Mouse (Mus musculus) limb, embryonic 11.5 days (tissue): Measurements from ENCODE around the gene Tm4sf5. TPM values are rescaled to one million over a fixed set of nuclear protein-coding genes. Genes with fewer than 3 reads are reported as not detected.

ENCODE experiments used
- ATAC-seq: fragments of 200-750 bp; cut with Nextera tagmentation; 2 replicates; pipeline ENCODE4 v1.8.0; 2017; ENCODE audit warnings: low read depth; ENCODE audit not compliant: insufficient number of reproducible peaks, low FRiP score, low TSS enrichment
- DNase-seq: peaks from one replicate; pipeline ENCODE4 v3.0.0-alpha.2; 2015; ENCODE audit warnings: low spot score
- H3K27ac ChIP-seq: fragments of 300-500 bp; sonication (generic); replicated peaks from 2 replicates; pipeline ENCODE4 v1.5.1; 2014; ENCODE audit warnings: low read depth, mild to moderate bottlenecking, low read length
- H3K27me3 ChIP-seq: fragments of 300-500 bp; sonication (generic); 2 replicates; pipeline ENCODE4 v1.6.1; 2014; ENCODE audit warnings: mild to moderate bottlenecking, low read length, mixed read lengths; ENCODE audit not compliant: control insufficient read depth, insufficient read depth
- H3K36me3 ChIP-seq: fragments of 300-500 bp; sonication (generic); 2 replicates; pipeline ENCODE4 v1.6.1; 2014; ENCODE audit warnings: mild to moderate bottlenecking, low read length, moderate library complexity, mixed read lengths; ENCODE audit not compliant: control insufficient read depth, insufficient read depth
- H3K4me1 ChIP-seq: fragments of 300-500 bp; sonication (generic); 2 replicates; pipeline ENCODE4 v1.6.1; 2014; ENCODE audit warnings: low read length, mixed read lengths; ENCODE audit not compliant: control insufficient read depth, insufficient read depth
- H3K4me2 ChIP-seq: fragments of 300-500 bp; sonication (generic); 2 replicates; pipeline ENCODE4 v1.6.1; 2014; ENCODE audit warnings: low read depth, mild to moderate bottlenecking, moderate library complexity; ENCODE audit not compliant: severe bottlenecking
- H3K4me3 ChIP-seq: fragments of 300-500 bp; sonication (generic); 2 replicates; pipeline ENCODE4 v1.5.1; 2014; ENCODE audit warnings: low read depth, low read length
- H3K9ac ChIP-seq: fragments of 300-500 bp; sonication (generic); 2 replicates; pipeline ENCODE4 v1.6.1; 2014; ENCODE audit warnings: mild to moderate bottlenecking, low read length
- H3K9me3 ChIP-seq: fragments of 300-500 bp; sonication (generic); 2 replicates; pipeline ENCODE4 v1.6.1; 2016; ENCODE audit warnings: low read length; ENCODE audit not compliant: control insufficient read depth
- WGBS: fragments of 180-500 bp; shearing (Covaris S2); extraction: QIAGEN DNeasy Blood & Tissue Kit; methylation state at CpG from one replicate; pipeline ENCODE4 v1.1.7; 2014; 5-methylcytosine and 5-hydroxymethylcytosine counted together
- polyA plus RNA-seq: library from polyadenylated mRNA; unstranded; fragments of >200 nt; fragmentation: Nextera tagmentation; extraction: Ambion mirVana; gene quantifications from 2 replicates; pipeline ENCODE4 v1.2.1, GENCODE M21; 2014

The Tm4sf5 gene
- polyA plus RNA-seq, 1 experiment from 2014 or later: 0.49 TPM

DNA sequence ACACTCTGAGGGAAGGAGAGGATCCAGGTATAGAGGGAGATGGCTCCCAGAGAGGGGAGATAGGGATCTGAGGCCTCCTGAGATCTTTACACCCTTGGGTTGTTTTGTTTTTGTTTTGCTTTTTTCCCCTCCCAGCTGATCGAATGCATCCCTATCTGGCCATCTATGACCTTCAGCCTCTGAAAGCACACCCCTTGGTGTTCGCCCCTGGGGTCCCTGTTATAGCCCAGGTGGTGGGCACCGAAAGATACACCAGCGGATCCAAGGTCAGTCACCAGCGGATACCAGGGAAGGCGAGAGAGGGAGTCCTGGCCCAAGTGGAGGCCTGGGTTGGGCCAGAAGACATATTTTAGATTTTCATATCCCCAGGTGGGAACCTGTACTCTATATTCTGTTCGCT lies 35.9 kb downstream of the Tm4sf5 start:
- Histone ChIP-seq H3K4me3 (no peak overlapping the region; the same call in 1 of the 2 replicates), H3K27ac (no peak overlapping the region), H3K9me3 (no peaks in the 10 kb centered on the region), H3K9ac (no peak overlapping the region; the same call in 1 of the 2 replicates), H3K4me1 (no peaks in the 10 kb centered on the region), H3K27me3 (peaks cover 21% of the 10 kb centered on the region), H3K4me2 (peak overlapping the region; percentile 84; the same call in 1 of the 2 replicates), H3K36me3 (no peaks in the 10 kb centered on the region)
- DNase-seq (no peak), ATAC-seq (no peak)
- WGBS: 89% methylated on average over 7 of the region's 7 CpGs

DNA sequence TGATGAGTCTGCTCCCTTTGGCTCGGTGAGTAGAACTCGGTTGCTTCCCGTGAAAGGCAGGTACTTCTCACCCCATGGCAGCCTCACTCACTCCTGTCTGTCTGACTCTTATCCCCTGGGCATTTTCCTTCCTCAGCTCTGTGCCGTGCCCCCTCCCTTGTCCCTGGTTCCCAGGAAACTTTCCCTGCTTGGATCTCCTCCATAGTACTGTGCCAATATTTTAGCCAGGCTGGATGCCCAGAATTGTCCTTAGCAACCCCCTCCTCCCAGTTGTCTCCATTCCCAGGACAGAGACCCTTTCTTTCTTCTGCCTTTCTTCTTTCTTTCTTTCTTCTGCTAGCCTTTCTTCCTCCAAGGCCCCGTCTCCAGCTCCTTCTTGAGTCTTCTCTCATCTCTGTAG lies 36.4 kb downstream of the Tm4sf5 start:
- no peak overlapping the region for H3K9ac ChIP-seq
- ATAC-seq: no peak
- no peaks in the 10 kb centered on the region for H3K4me1 ChIP-seq
- H3K9me3 ChIP-seq: no peaks in the 10 kb centered on the region
- H3K4me3 ChIP-seq: no peak overlapping the region
- no peak overlapping the region for H3K4me2 ChIP-seq
- no peak overlapping the region for H3K27ac ChIP-seq
- H3K36me3 ChIP-seq: no peaks in the 10 kb centered on the region
- peaks cover 21% of the 10 kb centered on the region for H3K27me3 ChIP-seq
- WGBS: 79% methylated on average over 5 of the region's 5 CpGs
- no peak for DNase-seq

DNA sequence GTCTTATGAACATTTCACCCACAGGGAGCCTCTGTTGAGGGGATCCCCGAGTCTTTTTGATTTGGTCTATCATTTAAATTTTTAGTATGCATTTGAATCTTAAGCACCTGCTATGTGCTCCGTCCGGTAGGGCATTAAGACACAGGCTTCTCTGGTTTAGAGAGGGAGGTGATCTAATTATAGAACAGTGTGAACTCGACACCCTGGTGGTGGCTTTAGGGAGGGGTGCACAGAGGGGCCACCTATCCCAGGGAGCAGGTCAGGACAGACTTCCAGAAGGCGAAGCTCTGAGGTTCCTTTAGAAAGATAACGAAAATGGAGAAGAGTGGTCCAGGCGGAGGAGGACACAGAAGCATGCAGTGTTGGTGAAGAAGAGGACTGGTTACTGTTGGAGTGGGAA lies 39.5 kb downstream of the Tm4sf5 start:
- no peak for DNase-seq
- H3K9me3 ChIP-seq: no peaks in the 10 kb centered on the region
- H3K4me1 ChIP-seq: no peaks in the 10 kb centered on the region
- ATAC-seq: no peak
- no peak overlapping the region for H3K4me3 ChIP-seq
- peaks cover 18% of the 10 kb centered on the region for H3K27me3 ChIP-seq
- H3K36me3 ChIP-seq: no peaks in the 10 kb centered on the region
- no peak overlapping the region for H3K27ac ChIP-seq
- no peak overlapping the region for H3K9ac ChIP-seq
- 71% methylated on average over 7 of the region's 7 CpGs for WGBS
- no peak overlapping the region for H3K4me2 ChIP-seq

DNA sequence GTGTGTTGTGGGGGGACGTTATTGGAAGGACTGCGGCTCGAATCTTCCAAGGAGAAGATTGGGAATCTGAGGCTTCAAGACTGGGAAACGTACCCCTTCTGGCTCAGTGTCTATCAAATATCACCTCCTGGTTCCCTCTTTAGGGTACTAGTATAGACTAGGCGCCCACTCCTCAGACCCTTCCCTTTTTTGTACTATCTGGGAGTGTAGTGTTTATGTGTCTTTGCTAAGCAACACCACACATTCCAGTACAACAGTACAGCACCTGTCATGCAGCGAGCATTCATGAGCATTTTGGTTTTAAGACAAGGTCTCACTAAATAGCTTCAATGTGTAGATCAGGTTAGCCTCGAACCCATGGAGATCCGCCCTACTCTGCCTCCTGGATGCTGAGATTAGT lies 46.5 kb downstream of the Tm4sf5 start:
- Histone ChIP-seq H3K36me3 (no peaks in the 10 kb centered on the region), H3K9me3 (no peaks in the 10 kb centered on the region), H3K9ac (no peak overlapping the region), H3K4me2 (no peak overlapping the region), H3K27ac (no peak overlapping the region), H3K27me3 (no peaks in the 10 kb centered on the region), H3K4me3 (no peak overlapping the region), H3K4me1 (no peaks in the 10 kb centered on the region)
- WGBS: 91% methylated on average over 8 of the region's 8 CpGs
- DNase-seq (no peak), ATAC-seq (no peak)

DNA sequence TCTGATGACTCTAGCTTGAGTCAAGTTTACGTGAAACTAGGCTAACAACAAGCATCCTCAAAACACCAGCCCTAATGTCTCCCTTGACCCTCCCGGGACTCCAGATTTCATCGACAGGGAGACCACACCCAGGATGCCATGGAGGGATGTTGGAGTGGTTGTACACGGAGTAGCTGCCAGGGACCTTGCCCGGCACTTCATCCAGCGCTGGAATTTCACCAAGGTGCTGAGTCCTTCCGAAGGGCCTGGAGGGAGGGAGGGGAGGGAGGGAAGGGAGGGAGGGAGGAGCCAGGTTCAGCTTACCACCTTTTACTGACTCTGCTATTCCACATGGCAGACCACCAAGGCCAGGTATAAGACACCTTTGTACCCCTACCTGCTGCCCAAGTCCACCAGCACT lies 48.9 kb downstream of the Tm4sf5 start:
- H3K9me3 ChIP-seq: no peaks in the 10 kb centered on the region
- H3K27ac ChIP-seq: no peak overlapping the region
- no peaks in the 10 kb centered on the region for H3K4me1 ChIP-seq
- no peak overlapping the region for H3K4me3 ChIP-seq
- 20% methylated on average over 7 of the region's 7 CpGs for WGBS
- no peaks in the 10 kb centered on the region for H3K36me3 ChIP-seq
- DNase-seq (no peak), ATAC-seq (no peak)
- no peak overlapping the region for H3K9ac ChIP-seq
- H3K4me2 ChIP-seq: no peak overlapping the region
- H3K27me3 ChIP-seq: no peaks in the 10 kb centered on the region

DNA sequence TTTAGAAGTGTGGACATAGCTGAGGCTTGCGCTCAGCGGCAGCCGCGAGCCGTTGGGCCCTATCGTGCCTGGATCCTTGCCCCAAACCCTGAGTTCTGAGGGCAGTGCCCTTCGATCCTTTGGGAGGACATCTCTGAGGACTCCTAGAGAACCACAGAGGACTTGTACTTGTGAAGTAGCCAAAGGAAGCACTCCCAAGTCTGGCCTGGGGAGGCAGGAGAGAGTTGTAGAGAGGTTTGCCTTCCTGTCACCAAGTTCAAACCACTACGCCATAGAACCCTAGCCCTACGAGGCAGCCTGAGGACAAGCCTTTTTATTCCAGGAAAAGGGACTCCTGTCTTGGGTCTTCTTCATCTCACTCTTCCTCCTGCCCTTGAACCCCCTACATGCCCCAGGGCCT lies 52.5 kb downstream of the Tm4sf5 start:
- no peak overlapping the region for H3K9ac ChIP-seq
- 91% methylated on average over 9 of the region's 9 CpGs for WGBS
- no peak for ATAC-seq

More for the DNA sequence above, 52.5 kb downstream of the Tm4sf5 start:
- Histone ChIP-seq H3K4me1 (no peaks in the 10 kb centered on the region; the same call in 1 of the 2 replicates), H3K9me3 (no peaks in the 10 kb centered on the region), H3K27ac (no peak overlapping the region), H3K4me3 (no peak overlapping the region), H3K27me3 (no peaks in the 10 kb centered on the region), H3K4me2 (no peak overlapping the region), H3K36me3 (no peaks in the 10 kb centered on the region)
- no peak for DNase-seq

Other genes starting within 250 kb of the Tm4sf5 start
- gene Alox12, start 249.9 kb upstream of the Tm4sf5 start, polyA plus RNA-seq: 3.3 and 3.6 TPM in 2 replicates
- not detected in 2 replicates for gene Alox12e, start 182.6 kb upstream of the Tm4sf5 start, polyA plus RNA-seq
- 0.20 TPM in 1 of 2 replicates, not detected in the other for gene Alox15, start 153.2 kb upstream of the Tm4sf5 start, polyA plus RNA-seq
- gene Pelp1, start 95.2 kb upstream of the Tm4sf5 start, polyA plus RNA-seq: 45.2 and 50.8 TPM in 2 replicates
- 21.9 and 30.3 TPM in 2 replicates for gene Arrb2, start 72.6 kb upstream of the Tm4sf5 start, polyA plus RNA-seq
- 46.5 and 50.1 TPM in 2 replicates for gene Med11, start 53.3 kb upstream of the Tm4sf5 start, polyA plus RNA-seq
- 0.15 and 0.41 TPM in 2 replicates for gene Zmynd15, start 45.8 kb upstream of the Tm4sf5 start, polyA plus RNA-seq
- gene Cxcl16, start 45.3 kb upstream of the Tm4sf5 start, polyA plus RNA-seq: 1.0 and 1.4 TPM in 2 replicates
- gene Vmo1, start 9.4 kb downstream of the Tm4sf5 start, polyA plus RNA-seq: 0.55 TPM in 1 of 2 replicates, not detected in the other
- 0.39 and 0.50 TPM in 2 replicates for gene Gltpd2, start 14.0 kb downstream of the Tm4sf5 start, polyA plus RNA-seq
- 964 and 999 TPM in 2 replicates for gene Psmb6, start 20.1 kb downstream of the Tm4sf5 start, polyA plus RNA-seq
- gene Gm40193, start 27.7 kb downstream of the Tm4sf5 start, polyA plus RNA-seq: not detected in 2 replicates
- gene Pld2, start 34.8 kb downstream of the Tm4sf5 start, polyA plus RNA-seq: 2.4 and 3.9 TPM in 2 replicates
- 21.2 and 22.7 TPM in 2 replicates for gene Mink1, start 57.6 kb downstream of the Tm4sf5 start, polyA plus RNA-seq
- not detected in 2 replicates for gene 4930544D05Rik, start 110.6 kb downstream of the Tm4sf5 start, polyA plus RNA-seq
- gene Chrne, start 114.0 kb downstream of the Tm4sf5 start, polyA plus RNA-seq: not detected in 2 replicates
- 1.2 and 1.3 TPM in 2 replicates for gene Gp1ba, start 133.9 kb downstream of the Tm4sf5 start, polyA plus RNA-seq
- gene Rnf167, start 142.0 kb downstream of the Tm4sf5 start, polyA plus RNA-seq: 89.5 and 99.1 TPM in 2 replicates
- 141 and 148 TPM in 2 replicates for gene Slc25a11, start 142.2 kb downstream of the Tm4sf5 start, polyA plus RNA-seq
- 2,040 and 2,092 TPM in 2 replicates for gene Pfn1, start 149.4 kb downstream of the Tm4sf5 start, polyA plus RNA-seq
- gene Eno3, start 152.0 kb downstream of the Tm4sf5 start, polyA plus RNA-seq: 49.4 and 53.3 TPM in 2 replicates
- 156 and 173 TPM in 2 replicates for gene Spag7, start 164.2 kb downstream of the Tm4sf5 start, polyA plus RNA-seq
- gene Camta2, start 182.9 kb downstream of the Tm4sf5 start, polyA plus RNA-seq: 8.2 and 11.8 TPM in 2 replicates
- gene Inca1, start 194.9 kb downstream of the Tm4sf5 start, polyA plus RNA-seq: 0.71 and 0.96 TPM in 2 replicates
- gene Kif1c, start 195.3 kb downstream of the Tm4sf5 start, polyA plus RNA-seq: 7.2 and 10.2 TPM in 2 replicates